Mouse (Mus musculus) mature B cell (primary cell): Measurements from ENCODE around the gene Sgip1.

Source experiments
- in situ Hi-C: fragments of 300-500 bp; cut with MboI; formaldehyde crosslinking; loops from 2 replicates; pipeline ENCODE4 v1.14.3; 2019

Gene Sgip1

DNA sequence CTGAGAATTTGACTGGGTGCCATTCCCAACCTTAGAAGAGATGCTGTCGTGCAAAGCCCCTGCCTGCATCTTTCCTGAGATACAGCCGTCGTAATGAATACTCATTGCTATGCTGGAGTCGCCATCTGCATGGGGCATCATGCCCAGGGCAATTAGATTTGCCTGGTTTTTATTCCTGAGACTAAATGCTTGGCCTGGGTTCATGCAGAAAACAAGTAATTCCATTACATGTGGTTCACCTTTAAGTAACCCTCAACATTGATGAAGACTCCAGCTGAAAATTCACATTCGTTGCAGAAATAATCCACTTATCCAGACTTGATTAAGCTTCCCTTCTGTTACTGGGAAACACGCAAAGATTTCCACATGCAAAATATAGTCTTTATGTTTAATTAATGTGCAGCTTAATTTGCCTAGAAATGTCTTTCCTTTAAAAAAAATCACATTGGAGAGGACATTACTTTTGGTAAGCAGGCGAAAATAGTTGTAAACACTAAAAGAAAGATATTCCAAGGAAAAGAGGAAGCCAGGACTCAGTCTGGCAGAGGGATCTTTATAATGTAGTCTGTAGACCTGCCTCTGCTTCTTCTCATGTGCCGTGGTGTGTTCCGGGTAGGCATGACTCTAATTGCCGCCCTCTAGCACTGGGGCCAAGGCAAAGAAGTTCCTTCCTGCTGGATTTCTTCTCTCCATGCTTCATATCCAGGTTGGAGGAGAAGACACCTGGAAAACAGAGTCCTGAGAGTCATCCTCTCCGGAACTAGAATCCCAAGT, 100.0 kb downstream of the Sgip1 start:
- in situ Hi-C loops, result no loop called here

DNA sequence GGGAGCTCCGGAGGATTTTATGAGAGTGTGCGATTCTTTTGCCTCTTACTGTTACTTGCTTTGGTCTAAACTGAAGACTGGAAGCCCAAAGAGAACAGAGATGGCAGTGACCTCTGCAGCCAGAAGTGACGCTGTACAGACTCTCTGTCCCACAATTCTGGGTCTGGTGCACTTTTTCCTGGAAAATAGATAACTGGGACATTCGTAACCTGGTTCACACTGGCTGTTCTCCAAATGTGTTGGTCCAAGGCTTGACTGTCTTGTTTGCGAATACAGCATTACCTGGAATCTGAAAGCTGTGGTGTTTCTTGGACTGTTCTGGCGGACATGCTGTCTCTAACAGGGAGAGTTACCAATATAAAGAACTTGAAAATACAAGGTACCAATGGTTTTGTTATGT, 109.4 kb downstream of the Sgip1 start:
- in situ Hi-C loops, result no loop called here

DNA sequence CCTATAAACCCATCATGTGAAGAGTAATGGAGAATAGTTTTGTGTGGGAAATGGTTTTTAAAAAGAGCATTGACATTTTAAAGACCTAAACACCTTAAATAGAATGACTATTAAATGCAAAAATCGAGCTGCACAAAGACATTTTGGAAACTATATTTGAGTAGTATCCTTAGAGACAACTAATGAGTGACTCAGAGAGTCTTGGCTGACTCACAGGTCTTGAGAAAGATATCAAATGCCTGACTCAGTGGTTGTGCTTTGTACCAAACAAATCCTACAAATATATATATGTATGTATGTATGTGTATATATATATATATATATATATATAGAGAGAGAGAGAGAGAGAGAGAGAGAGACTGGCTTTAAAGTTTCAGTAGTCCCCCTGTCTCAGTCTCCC, 110.1 kb downstream of the Sgip1 start:
- in situ Hi-C loops, result no loop called here

DNA sequence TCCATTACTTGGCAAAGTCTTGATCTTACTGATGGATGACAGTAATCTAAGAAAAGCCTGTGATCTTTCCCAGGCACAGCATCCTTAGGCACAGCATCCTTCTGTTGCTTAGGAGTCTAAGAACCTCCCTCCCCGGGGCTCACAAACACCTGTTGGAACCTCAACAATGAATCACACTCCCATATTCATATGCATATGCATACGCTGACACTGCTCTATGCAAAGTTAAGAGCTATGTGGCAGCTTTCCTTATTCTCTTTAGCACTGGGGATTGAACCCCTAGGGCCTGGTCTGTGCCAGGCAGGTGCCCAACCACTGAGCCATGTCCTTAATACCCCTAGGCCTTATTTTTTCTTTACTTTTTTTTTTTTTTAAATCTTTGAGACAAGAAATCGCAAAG, 111.2 kb downstream of the Sgip1 start:
- in situ Hi-C loops, result no loop called here

DNA sequence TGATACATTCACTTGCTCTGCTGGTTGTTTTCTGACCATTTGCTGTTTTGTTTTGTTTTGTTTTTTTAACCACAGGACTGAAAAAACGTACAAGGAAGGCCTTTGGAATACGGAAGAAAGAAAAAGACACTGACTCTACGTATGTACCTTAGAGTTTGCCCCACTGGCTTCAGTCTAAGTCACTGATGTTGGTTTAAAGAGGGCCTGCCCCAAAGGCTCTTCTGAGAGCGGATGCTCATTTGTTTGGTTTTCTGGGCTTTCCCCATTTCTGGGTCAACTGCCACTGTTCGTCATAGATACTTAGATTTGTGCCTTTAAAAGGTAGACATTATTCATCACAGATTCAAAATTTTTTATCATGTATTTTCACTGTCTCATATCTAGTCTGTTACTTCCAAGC, 111.7 kb downstream of the Sgip1 start:
- in situ Hi-C loops, result no loop called here

DNA sequence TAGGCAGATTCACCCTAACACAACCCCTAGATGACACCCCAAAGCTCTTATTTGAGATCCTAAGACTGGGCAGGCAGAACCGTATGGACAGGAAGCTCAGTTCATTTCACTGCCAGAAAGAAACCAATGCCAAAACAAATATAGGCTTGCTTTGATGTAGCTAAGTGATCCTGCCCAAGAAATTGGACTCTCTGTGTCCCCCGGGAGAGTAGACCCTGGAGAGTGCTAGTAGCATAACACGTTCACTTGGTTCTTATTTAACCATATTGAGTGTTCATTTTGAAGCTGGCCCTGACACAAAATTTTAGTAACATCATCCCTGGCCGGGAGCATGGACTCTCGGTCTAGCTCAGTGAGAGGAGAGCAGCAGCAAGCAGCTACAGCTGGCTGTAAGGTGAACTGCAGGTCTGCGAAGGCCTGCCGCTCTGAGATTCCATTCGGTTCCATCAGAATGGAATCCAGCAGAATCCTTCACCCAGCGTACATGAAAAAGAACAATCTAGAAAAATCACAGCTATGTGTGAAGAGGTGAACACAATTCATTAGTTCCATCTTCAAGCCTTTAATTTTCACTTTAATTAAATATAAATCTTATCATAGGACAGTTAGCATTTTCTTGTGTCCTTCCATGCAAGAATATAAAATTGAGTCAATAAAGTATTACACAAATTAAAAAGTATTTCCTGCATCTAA, 112.4 kb downstream of the Sgip1 start:
- in situ Hi-C loops, result no loop called here

DNA sequence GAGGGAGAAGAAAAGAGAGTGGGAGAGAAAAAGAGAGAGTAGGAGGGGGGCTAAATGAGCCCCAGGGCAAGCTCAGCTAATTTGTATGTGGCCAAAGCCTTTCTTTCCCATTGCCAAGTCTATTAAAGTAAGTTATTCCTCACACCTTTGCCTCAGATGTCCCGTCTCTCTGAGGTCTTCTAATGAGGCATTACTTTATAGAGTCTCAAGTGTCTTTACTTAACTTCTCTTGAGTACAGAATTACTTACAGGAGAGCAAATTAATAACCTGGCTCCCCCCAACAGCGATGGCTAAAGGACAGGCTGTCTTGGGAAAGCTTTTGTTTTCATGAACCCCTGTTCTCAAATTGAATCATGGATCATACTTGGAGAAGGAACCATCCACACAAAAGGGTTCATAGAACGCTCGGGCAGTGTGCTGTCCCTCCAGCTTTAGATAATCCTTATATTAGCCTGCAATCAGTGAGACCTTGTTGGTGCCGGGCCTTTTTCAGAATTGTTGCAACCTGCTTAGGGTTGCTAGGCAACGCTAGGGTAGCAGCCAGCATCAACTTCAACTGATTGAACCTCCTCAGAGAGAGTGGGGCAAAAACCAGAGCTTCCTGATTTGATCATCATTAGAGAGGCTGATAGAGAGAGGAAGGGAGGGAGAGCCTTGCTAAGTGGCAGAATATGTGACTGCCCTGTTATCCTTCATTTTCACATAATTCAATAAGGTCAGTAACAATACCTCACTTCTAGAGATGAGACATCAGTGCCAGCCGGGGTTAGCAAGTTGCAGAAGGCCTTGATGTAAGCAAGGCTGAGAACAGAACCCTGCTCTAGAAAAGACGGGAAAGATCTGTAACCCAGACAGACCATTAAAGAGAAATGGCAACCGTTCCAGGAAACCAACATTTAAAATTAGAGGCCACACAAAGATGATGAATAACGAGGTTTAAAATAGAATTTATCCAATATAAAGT, 114.1 kb downstream of the Sgip1 start:
- in situ Hi-C loops, result no loop called here

DNA sequence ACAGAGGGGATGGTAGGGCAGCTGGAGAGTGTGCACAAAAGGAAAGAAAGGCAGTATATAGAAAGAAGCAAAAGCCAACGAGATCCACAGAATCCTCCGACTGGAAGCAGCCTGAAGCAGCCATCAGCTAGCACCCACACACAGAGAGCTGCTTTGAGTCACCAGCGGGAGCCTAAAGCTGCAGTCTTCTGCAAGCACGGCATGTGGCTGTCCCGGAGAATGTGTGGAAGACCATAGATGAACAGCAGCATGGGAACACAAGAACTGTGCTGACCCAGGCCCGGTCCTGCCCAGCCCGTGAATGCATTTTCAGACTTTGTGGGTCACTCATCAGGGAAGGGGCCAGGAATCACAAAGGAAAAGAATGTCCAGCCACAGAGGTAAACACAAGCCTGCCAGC, 115.0 kb downstream of the Sgip1 start:
- in situ Hi-C loops, result no loop called here

DNA sequence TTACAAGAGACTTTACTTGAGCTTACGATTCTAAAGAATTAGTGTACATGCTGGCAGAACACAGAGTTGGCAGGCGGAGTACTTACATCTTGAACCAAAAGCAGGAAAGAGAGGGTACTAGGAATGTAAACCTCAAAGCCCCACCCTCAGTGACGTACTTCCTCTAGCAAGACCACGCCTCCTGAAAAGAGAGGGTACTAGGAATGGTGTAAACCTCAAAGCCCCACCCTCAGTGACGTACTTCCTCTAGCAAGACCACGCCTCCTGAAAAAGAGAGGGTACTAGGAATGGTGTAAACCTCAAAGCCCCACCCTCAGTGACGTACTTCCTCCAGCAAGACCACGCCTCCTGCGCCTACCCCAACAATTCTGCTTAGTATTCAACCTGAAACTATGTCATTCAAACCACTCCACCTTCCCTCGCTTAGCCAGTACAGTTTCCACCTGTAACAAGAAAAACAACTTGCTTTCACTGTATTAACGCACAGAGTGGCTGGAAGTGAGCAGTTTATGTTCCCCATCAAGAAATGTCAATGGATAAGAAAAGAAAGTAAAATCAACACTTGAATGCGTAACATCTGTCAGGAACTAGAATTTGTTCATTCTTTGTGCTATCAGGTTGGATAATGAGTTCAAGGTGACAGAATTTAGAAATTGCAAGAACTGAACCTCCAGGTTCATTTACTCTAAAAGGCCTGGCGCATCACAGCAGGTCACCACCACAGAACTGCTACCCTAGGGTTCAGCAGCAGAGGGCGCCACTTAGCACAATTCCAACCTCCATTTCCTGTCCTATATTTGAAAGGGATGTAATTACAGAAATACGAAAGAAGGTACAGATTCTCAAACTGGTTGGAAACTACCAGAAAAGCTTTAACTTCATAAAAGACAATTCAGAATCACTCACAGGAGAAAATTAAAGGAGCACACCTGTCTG, 118.4 kb downstream of the Sgip1 start:
- in situ Hi-C loops, result no loop called here

DNA sequence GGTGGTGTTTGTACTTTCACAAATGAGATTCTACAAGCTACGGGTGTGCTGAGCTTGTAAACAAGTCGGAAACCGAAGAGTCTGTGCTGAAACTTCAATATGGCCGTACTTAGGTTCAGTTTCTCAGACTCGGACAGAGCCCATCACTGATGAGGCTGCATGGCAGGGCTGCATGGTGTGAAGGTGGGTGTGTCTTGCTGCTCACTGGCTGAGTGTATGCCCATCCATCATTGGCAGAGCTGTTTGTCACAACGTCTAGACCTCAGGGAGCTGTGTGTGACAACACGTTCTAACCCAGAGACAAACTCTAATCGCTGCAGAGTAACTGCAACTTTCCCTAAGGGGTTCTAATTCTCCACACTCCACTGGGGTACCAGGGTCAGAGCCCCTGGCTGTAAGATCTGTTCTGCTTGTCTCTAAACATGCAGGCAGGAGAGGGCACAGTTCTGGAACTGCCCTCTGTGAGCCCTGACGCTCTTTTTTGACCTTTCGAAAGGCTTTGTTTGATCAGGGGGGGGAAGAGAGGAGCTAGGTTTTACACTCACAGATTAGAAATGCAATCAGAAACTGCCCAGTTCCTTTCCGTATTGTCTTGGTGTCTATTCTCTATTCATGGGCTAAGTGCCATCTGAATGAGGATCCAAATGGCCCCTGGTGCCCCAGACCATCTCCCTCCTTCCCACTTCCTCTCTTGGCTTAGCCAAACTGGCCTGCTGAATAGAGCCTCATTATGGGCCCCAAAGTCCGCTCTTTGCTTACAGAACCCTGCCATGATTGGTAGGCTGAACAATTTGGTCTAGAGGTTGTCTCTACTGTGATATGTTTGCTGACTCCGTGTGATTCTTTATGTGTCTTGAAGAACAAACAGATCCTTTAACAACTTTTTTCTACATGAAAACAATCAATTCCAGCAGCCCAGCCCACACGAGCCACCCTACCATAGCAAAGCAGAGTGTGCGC, 121.9 kb downstream of the Sgip1 start:
- in situ Hi-C loops, result no loop called here

DNA sequence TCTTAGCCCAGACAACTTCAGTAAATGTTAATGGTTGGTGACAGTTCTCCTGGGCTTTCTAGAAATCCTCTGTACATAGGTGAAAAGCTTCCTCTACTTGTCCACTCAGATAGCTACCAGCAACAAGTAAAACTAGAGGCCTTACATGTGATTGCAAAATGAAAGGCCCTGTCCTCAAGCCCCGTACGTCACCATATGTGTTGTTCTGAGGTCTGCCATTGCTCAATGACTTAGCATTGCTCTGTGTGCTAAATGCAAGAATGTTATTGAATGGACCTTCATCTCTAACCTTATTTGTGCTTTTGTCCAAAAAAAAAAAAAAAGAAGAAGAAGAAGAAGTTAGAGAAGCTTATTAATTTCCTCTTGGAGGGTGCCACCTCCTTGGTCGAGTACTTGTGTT, 125.4 kb downstream of the Sgip1 start:
- in situ Hi-C loops, result no loop called here

DNA sequence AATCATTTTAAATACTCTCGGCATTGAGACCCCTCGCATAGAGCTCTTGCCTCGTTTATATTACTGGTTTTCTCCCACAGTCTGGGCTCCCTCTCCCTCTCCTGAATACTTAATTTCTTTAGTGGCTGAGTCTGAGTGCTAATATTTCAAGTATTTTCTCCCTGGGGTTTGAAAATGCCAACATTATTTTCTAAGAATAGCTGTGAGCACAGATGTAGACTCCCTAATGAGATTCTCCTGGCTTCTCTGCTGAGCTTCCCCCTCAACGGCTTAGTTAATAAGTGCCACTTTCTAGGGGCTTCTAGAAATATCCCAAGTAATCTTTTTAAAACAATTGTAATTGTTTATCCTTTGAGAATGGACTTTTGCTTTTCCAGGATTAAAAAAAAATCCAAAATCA, 130.2 kb downstream of the Sgip1 start:
- in situ Hi-C loops, result no loop called here

DNA sequence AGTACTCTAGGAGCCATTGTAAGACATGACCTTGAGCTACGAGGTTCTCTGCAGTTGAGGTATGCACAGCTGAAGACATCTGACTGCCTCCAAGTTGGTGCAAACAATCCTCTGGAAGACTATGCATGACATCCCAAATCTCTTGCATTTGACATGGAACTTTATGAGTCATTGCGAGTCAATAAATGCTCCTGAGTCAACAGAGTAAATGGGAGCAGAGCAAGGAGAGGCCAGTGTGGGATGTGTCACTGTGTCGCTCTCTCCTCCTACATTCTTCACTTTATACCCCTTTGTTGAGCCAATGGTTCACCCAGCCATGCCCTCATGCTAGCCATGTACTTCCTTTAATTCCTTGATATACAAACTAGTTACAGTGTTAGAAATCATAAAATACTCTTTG, 142.0 kb downstream of the Sgip1 start:
- in situ Hi-C loops, result no loop called here

DNA sequence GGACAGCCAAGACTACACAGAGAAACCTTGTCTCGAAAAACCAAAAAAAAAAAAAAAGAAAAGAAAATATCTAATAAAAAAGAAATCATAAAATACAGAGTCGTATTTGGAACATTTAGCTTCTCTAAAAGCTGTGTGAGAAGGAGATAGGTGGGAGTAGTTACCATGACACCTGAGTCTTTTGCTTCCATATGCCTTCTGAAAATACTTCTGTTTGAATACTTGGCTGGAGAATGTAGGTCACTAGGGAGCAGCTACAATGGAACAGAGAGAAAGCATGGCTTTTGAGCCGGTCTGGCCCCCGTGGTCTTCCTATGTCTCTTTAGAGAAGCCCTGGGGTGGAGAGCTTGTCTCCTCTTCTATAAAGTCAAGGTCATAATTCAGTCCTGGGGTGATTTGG, 143.1 kb downstream of the Sgip1 start:
- in situ Hi-C loops, result no loop called here

DNA sequence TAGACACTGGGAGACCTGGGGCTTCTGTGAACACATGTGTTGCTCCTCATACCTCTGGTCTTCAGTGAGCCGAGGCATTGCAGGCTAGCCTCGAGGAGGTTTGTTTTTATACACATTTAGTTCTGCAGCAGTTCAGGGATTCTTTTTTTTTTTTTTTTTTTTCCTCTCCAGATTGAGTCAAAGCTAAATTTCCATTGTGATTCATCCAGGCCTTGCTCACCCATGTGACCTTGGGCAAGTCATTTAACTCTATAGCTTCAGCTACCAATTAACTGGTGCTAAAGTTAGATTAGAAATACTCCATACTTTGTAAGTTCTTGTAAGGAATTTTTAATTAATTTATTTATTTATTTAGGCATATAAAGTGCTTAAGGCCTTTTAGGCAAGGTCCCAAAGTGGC, 145.4 kb downstream of the Sgip1 start:
- in situ Hi-C loops, result no loop called here

DNA sequence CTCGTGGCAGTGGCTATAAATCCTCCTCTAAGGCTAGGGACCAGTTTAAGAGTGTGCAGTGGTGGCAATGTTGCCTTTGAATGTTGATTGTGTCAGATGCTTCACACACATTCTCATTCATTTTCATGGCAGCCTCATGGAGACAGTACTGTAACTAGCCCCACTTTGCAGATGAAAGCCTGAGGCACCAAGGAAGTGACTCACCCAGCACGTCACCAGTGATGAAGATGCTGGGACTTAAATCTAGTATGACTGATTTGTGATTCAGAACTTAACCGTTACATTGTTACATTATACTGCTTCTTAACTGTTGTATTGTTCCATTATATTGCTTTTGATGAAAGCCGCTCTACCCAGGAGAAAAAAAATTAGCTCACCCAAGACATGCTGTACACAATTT, 145.8 kb downstream of the Sgip1 start:
- in situ Hi-C loops, result no loop called here

DNA sequence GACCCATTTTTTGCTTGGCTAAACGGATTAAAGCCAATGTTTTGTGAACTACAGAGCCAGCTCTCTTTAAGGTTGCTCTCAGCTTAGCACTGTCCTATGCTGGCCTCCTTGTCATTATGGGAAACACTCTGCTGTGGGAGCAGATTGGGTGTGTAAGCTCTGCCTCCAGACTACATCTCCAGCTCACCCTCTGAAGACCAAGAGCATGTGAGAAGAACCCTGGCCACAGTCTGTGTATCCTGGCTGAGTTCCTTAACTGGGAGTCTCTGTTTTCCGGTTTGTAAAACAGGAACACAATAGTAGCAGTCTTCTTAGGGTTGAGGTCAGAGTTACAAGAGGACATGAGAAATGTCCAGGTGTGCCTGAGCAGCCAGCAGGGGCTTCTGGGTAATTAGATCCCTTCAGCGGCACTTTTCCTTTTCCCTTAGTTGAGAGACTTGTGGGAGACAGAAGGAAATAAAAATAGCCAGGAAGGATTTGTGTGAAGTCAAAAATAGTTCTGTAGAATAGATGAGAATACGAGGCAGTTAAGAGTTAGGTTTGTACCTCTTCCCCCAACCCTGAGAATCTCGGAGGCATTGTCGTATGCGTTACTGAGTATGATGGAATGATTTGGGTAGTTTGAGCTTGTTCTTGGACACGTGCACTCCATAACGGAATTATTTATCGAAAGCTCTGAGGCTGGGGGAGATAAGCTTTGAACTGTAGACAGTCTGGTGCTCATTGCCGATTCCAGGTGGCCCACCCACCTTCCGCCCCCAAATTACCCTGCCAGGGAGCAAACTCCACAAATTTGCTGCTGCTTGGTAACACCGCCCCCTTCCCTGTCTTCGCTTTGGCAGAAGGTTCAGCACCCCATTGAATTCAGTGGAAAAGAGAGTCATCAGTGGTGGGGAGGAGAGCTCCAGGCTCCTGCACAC, 146.9 kb downstream of the Sgip1 start:
- in situ Hi-C loops, result no loop called here

DNA sequence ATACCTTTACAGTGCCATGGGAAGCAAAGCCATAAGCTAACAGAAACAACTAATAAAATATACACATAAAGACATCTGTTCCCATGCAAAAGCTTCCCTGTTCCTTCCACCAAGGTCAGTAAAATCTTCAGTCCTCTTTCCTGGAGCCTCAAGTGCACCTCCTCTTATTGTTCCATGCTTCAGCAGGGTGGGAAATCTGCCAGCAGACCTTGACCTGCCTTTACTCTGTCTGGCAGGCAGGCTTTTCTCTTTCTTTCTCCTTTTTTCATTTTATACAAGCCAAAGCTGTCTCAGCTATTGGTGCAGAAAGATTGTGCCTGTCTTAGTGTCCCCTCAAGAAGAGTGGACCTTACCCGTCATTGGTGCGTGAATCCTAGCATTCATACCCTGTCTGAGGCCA, 154.8 kb downstream of the Sgip1 start:
- in situ Hi-C loops, result no loop called here

DNA sequence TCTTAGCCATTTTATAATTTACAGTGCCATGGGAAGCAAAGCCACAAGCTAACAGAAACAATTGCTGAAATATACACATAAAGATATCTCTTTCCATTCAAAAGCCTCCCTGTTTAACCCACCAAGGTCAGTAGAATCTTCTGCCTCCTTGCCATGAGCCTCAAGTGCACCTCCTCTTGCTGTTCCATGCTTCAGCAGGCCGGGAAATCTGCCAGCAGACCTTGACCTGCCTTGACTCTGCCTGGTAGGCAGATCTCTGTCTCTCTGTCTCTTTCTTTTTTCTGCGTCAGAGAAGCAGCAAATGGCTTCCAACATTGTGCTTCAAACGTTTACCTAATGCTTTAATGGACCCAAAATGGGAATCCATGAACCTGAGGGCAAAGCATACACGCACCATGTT, 157.9 kb downstream of the Sgip1 start:
- in situ Hi-C loops, result no loop called here
